Mouse (Mus musculus) erythroid progenitor cell, adult 5-6 weeks (primary cell): Measurements from ENCODE around the gene Ccr4. TPM values are rescaled to one million over a fixed set of nuclear protein-coding genes. Genes with fewer than 3 reads are reported as not detected.

Experiments
- ATAC-seq: replicated peaks from 2 replicates; pipeline ENCODE4 v1.8.0; 2016; ENCODE audit warnings: moderate number of reproducible peaks, mild to moderate bottlenecking, moderate TSS enrichment, inconsistent platforms; ENCODE audit not compliant: poor library complexity, low FRiP score, severe bottlenecking
- total RNA-seq, 2 experiments: library from RNA; stranded (forward) in 1 of 2; stranded (reverse) in 1 of 2; fragments of 150-400 nt in 1 of 2; fragments of 186-747, 209-891 nt in 1 of 2; gene quantifications; 2 replicates each; pipeline versions ENCODE4 v1.2.3 to v1.2.4; 2015 to 2017; ENCODE audit warnings: low replicate concordance in 2 of 2

The Ccr4 gene
- total RNA-seq (2015; ENCODE audit: low replicate concordance), result 2.5 TPM in 1 of 2 replicates, not detected in the other
- total RNA-seq (2017; ENCODE audit: low replicate concordance), result 0.39 TPM in 1 of 2 replicates, not detected in the other

GRCm38 (mm10) chr9:114504816-114505215, at the start of gene Ccr4:
Gene Ccr4, minus strand, starts transcription at chr9:114504916.
- no peak for ATAC-seq

DNA sequence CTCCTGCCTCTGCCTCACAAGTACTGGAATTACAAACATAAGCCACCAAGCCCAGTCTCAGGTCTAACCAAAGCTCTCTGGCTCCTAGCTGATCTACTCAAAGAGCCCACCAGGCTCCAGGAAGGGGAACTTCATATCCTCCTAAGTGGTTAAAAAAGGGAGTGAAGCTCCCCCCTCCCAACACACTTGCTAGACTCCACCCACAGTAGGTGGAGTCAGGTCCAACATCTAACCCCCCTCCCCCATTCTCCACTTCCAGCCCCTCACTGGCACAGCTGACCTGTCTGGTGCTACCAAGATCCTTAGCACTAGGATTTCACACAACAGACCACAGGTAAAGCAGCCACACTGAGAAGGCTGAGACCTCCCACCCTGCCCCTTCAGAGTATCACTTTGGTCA, 49.1 kb upstream of the Ccr4 start:
- no peak for ATAC-seq

DNA sequence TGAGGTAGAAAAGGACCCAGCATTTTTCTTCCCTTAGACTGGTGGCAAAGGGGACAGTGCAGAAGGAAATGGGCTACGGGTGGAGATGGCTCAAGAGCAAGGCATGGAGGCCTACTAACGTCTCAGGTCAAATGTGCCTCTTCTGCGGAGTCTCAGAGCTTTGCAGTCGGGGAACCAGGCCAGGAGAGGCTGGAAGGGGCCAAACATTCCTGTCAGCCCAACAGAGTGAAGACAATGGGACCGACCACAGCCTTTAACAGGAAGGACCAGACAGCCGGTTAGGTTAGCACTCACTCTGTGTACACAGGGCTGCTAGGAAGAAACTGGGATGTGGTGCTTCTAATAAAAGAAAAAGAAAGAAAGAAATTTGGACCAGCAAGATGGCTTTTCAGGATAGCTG, 45.3 kb upstream of the Ccr4 start:
- ATAC-seq, result no peak

GRCm38 (mm10) chr9:114549117-114549516, 44.4 kb upstream of the Ccr4 start:
- ATAC-seq, result no peak

DNA sequence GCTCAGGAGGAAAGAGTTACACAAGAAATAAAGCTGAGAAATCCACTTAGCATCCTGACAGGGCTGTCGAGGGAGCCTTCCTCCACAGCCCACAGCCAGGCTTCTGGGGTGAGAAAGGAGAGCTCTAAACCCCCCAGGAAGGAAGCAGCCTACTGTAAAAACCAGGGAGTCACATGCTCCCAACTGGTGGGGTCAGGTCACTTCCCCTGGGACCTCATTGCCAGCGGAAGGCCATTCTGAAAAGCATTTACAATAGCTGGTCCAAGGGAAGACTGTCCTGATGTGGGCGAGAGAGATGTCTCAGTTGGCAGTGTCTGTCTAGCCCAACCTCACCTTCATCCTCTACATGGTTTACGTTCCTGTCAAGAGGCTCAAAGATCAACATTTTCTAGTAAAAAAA, 43.8 kb upstream of the Ccr4 start:
- ATAC-seq, result no peak

- no peak for ATAC-seq
Observed at GRCm38 (mm10) chr9:114547643-114548077, 42.9 kb upstream of the Ccr4 start.

- no peak for ATAC-seq
Observed at GRCm38 (mm10) chr9:114546765-114547164, 42.0 kb upstream of the Ccr4 start.

DNA sequence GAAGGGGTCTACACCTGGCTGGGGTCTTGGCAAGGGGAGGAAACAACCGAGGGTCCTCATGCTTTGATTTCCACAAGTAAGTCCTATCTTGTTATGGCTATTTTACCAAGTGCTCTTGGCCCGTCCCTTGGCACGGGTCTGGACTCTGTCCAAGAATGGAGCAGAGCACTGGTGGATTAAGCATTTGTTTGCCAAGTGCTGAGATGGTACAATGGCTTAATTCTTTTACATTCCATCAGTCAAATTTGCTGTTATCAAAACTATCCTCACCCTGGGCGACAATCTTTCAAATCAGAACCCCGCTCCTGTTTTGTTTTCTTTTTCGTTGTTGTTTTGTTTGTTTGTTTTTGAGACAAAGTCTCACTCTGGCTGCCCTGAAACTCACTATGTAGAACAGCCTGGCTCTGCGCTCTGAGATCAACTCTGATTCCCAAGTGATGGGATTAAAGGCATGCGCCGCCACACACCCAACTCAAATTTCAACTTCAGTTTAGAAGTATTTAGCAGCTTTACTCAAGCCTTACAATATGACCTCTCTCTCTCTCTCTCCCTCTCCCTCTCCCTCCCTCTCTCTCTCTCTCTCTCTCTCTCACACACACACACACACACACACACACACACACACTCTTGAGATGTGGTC, 40.2 kb upstream of the Ccr4 start:
- ATAC-seq, result no peak

- no peak for ATAC-seq
Observed at GRCm38 (mm10) chr9:114543882-114544753, 39.4 kb upstream of the Ccr4 start.

DNA sequence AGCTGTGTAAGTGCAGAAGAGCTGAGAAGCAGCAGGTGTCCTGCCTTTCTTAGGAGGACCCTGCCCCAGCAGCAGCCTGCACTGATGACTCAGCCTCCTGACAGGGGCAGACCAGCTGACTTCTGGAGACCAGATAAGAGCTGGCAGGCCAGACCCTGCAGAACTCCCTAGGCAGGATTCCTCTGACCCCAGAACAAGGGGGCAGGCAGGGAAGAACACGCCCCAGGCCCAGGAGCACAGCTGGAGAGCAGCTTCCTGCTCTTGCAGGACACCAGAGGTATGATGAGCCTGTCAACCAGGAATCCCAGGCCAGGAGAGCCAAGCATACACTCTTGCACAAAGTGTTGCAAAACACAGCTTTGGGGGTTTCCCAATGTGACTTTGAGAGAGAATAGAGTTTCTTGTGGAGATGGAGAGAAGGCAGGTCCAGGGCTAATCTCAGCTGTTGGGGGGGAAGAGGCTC, 36.6 kb upstream of the Ccr4 start:
- ATAC-seq, result no peak

- ATAC-seq, result no peak
Observed at GRCm38 (mm10) chr9:114538996-114539563, 34.4 kb upstream of the Ccr4 start.

GRCm38 (mm10) chr9:114536628-114537027, 31.9 kb upstream of the Ccr4 start:
- ATAC-seq, result no peak

- no peak for ATAC-seq
Observed at GRCm38 (mm10) chr9:114534747-114535517, 30.2 kb upstream of the Ccr4 start.

DNA sequence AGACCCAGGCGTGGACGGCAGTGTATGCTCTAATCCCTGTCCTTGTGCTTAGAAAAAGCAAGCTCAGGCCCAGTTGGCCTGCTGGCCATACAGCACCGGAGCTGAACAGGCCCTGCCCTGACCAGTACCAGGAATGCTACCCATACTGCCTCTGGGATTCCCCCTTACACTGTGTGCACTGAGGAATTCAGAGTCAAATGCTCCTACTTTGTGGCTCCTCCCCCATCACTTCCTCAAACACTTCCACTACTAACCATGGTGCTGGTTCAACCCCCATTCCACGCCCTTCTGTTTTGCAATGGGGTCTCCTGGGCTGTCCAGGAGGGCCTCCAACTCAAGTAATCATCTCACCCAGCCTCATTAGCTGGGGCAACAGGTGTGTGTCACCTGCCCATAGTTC, 29.1 kb upstream of the Ccr4 start:
- no peak for ATAC-seq

- ATAC-seq, result no peak
Observed at GRCm38 (mm10) chr9:114531276-114531675, 26.6 kb upstream of the Ccr4 start.

DNA sequence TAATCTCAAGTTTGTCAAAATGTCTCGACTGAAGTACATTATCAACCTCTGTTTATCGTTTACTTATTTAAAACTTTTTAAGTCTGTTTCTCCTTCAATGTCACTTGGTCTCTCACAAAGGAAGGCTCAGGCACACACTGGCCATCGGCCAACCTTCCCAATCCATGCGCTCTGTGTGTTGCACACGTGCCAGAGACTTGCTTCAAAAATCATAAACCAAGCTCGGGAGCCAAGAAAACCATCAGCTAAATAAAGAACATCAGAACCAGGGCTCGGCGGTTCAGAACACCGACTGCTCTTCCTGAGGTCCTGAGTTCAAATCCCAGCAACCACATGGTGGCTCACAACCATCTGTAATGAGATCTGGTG, 23.9 kb upstream of the Ccr4 start:
- no peak for ATAC-seq

DNA sequence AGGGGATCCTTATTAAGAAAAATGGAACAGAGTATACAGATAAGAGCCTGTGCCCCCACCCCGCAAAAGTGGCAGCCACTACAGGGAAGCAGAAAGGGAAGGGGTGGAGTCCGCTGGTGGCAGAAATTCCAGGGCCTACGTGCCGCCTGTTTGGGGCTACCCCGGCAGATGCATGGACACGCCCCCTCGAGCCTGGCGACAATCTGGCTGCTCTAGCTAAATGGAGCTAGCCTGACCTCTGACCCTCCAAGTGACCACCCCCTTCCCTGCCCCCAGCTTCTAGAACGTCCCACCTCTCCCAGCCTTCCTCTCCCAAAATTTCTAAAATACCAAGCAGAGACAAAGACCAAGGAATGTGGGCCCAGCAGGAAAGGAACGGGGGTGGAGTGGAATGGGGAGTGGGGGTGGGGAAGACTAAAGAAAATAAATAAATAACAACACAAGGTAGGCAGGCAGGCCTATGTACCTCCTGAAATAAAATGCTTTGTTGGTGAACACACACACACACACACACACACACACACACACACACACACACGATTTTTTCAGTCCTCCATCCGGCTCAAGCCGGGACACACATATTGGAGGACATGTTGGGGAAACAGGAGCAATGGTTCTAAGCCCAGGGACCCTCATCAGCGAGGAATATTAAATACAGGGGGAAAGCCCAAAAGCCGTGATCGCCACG, 23.4 kb upstream of the Ccr4 start:
- ATAC-seq, result no peak

DNA sequence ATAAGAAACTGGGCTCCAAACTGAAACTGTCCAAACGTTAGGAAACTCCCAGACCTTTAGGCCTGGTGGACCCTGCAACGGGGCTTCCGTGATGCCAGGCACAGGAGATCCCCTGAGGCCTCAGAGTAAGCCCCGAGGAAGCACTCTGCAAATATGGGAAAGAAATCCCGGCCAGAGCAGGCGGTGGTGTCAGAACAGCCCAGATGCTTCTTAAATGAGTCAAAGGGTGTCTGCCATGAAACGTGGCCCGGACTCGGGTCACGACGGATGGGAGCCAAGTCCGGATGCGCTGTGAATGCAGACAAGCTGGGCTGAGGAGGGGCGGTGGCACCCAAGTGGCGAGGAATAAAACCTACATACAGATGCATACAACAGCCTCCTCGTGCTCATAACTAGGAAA, 22.4 kb upstream of the Ccr4 start:
- ATAC-seq, result no peak

GRCm38 (mm10) chr9:114526581-114526980, 21.9 kb upstream of the Ccr4 start:
- no peak for ATAC-seq
